Mouse (Mus musculus) right cerebral cortex, adult 18-20 months (tissue): ENCODE results near the gene Pgm5.

Source experiments
- DNase-seq: peaks from one replicate; pipeline ENCODE4 v3.0.0; 2022; ENCODE audit warnings: mixed read lengths

The Pgm5 gene

DNA sequence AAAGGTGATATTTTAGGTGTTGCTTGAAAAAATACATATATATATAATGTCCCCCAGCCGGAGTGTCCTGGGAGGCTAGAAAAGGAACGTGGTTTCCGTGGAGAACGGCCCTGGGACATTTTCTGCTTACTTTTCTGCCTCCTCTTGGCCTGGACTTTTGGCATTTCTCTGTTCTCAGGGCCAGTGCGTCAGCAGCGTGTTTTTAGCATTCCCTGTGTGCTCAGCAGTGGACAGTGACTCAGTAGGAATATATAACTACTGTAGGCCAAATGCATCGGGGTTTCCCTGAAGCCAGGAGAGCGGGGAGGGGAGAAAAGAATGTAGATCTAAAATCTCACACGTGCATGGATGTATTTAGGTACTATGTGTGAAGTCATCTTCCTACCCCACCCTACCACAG lies 3.8 kb upstream of the Pgm5 start:
- DNase-seq = no peak

DNA sequence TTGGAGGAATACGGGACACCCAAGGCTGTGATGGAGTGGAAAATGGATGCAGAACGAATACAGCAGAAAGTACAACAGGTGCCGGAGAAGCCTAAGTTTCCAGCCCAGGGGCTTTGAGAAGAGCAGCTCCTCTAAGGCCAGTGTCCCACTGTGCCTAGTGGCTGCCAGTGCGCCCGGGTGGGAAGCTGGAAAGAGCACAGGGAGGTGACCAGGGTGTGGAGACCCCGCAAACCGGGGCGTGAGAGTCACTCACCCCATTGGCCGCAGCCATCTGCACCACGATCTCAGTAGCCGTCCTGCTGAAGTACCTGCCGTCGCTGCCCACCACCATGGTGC lies 411 bp downstream of the Pgm5 start:
- no peak for DNase-seq

DNA sequence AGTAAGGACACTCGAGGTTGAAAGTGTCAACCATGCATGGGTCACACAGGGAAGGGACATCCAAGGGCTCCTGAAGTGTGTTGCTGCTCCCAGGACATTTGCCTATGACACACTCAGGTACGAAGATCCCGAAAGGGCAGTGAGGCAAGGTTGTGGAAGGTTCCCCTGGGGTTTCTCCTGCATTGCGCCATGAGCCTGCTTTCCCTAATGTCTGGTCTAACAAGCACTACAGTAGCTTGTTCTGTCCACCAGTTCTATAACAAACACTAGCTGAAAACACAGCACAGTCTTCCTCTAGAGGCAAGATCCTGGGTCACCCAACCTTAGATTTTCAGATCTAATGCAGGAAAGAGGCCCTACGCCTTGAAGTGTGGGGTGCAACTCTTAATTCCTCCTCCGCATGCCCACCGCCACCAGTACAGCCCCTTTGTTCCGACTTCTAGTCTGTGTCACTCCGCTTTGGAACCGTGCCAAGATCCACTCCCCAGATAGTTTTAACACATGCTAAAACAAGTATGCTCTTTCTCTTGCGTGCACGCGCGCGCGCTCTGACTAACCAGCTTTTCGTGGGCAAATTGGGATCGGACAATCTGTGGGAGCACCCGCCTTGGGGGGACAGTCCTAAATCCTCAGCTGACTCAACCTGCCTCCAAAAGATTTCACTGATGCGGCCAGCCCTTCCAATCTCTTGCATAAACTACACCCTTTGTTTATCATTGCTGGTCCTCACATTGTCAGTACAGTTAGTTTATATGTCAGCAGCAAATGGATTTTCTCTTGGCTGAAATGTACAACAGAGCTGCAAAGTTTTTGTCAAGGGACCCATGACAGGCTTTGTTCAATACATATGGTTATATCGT lies 10.0 kb downstream of the Pgm5 start:
- DNase-seq = no peak

DNA sequence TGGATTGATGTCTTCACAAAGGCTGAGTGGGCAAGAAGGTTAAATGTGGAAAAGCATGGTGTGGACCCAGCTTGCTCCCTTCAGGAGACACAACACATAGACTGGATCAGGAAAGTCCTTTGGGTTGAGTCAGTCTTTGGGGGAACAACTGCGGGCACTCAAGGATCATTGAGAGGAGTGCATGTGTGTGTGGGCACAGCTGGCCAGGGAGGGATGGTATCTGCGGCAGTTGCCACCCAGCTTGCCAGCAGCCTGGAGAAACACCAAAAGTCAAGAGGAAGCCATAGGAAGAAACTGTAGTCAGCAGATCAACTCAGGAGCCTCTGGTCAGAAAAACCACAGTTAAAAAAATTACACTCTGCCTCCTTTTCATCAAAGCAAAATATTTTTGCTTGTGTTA lies 12.8 kb downstream of the Pgm5 start:
- no peak for DNase-seq

DNA sequence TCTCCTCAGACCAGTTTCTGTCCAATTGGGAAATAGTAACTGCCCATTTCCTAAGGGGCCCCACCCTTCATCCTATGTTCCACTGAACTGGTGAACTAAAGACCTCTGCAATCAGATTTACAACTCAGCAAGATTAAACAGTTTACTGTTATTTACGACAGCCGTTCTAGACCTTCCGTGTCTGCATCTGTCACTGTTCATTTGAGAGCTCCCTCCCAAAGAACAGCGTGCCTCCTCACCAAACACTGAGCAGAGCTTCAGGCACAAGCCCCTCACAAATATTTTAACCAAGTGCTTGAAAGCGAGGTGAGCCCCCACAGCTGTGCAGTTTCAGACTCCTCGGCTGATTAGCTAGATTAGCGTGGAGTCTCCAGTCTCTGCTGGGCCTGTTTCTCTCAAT lies 13.3 kb downstream of the Pgm5 start:
- no peak for DNase-seq

DNA sequence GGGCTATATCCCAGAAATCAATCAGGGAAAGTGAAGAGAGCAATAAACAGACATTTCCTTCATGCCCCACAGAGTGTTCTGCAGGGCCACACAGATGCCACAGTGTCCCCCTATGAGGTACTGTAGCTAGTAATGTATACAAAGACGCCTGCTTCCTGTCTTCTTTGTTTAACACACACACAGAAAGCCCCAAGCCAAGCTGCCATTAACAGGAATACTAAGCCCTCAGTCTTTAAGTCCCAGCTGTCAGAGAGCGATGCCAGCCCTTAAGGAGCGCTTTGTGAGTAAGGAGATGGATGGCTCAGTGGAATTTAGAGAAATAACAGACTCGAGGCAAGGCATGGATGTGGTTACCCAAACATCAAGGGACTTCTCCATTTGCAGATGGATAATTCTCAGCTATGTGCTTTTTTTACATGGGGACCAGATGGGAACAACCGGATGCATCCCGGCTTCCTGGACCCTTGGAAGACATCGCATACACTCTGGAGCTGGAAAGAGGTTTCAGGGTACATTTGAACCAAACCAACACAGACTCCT lies 16.6 kb downstream of the Pgm5 start:
- DNase-seq = no peak

DNA sequence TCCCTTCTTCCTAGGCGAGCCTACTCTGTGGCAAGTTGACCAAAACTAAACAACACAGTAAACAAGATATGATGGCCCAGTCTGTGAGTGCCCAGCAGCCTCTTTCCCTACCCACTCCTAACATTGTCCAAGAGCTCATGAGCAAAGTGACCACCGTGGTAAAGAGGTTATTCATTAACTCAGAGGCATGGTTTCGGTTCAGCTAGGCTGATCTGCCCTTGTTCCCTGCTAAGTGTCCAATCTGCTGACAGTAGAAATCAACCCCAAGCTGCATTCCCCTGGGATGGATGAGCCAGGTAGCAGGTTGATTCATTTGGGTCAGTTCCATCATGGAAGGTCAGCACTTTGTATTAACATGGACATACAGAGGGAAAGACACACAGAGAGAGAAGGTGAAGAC lies 19.6 kb downstream of the Pgm5 start:
- DNase-seq = no peak

DNA sequence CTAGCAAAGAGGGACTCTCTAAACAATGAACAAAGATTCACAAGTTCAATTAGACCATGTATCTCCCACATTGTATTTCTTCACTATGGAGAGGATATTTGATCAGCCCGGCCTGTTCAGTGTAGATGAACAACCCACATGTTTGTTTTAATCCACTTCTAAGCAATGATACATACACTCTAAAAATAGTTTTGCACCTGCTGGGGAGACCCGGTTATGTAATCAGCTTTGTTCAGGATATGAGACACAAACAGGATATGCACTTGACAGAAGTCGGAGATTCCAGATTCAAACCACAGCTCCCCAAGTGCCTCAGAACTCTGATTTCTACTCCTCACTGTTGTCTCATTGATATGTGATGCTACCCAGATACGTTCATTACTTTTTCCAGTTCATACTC lies 37.1 kb downstream of the Pgm5 start:
- DNase-seq = no peak

DNA sequence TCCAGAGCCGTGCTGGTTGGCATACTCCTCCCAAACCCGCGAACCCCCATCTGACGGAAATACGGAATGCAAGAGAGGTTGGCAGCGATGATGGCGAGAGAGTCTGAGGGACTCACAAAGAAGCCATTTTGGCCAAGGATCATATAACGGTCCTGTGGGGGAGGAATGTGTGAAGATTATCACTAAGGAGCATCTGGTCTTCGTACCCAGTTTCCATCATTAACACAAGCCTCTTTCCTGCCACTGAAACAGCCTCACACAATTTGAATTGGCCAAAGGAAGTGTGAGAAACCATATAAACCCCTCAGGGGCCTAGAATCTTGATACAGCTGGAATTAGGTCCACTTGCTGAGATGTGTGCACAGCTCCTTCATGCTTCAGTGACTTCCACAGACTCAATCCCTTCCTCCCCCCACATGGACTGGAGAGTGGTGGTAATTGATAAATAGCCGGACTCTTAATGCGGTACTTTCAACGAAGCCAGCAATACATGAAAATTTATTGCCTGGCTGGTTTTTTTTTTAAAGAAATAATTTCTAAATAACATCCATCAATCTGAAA lies 45.9 kb downstream of the Pgm5 start:
- DNase-seq = no peak

DNA sequence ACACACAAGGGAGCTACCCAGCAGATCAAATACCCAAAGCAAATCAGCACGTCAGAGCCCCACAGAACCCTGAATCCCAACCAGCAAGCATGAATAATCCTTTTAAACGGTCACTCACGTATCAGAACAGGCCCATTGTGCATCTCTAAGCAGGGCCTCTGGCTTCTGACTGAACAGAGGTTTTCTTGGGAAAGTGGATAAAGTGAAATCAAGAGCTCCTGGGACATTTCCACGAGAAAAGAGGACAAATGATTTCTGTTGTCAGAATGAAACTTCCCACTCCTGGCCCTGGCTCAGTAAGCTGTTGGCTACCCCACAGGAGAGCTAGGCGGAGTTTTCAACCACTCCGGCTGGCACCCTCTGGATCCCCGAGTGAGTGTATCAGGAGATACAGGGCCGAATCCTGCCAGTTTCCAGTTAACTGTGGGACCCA lies 48.8 kb downstream of the Pgm5 start:
- DNase-seq = no peak

DNA sequence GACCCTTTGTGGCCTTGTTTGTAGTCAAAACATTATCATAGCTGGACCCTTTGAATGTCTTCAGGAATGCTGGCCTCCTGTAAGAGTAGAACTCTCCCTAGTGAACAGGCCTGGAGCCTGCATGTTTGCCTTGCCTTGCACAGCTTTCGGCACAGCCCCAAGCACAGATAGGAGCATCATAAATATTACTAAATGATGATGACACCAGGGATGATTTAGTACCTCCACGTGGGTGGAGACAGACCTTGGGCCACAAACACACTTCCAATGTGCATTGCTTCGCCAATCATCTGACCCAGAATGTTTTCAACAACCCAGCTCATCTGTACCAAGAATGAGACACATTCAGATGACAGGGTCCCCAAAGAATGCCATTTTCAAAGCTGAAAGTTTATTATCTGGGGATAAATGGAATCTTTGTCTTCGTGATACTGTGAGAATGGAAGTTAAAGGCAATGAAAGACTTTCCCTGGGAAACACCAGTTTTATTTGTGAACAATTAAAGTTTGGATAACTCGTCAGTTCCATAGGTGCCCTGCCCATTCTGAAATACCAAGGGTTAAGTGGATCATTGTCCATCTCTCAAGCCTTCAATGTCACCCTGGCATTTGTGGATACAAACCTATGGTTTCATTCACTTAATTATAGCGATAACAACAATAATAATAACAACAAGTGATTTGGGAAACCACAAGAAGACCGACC lies 49.4 kb downstream of the Pgm5 start:
- DNase-seq = no peak

DNA sequence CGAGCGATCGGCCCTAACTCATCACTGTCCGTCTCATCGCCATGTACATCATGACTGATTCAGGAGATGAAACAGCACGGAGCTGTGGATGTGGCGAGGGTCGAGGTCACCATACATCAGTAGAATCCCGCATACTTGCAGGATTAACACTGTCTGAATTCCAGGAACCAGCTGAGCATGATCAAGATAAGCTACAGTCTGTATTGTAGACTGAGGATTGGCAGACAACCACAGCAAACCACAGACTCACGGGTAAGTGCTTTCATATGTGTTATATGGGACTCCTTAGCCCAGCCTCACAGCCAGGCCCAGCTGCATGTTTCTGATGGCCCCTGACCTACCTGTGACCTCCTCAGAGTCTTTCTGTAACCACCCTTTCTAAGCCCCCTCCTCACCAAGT lies 50.2 kb downstream of the Pgm5 start:
- no peak for DNase-seq

DNA sequence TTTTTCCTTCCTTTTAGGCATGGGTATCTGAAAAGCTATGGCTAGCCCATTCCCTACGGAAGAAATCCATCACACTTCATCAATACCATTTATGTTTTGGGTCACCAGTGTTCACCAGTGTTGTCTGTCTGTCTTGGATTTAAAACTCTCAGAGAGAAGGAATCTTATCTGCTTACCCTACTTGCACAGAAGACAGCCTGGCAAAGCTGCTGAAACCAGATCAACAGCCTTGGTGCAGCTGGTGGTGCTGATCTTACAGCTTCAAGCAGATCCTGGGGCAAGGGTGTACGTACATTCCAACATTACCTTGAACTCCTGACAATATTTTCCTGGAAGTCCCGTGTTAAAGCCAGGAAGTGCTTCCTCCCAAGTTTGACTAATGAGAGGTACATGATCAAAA lies 55.6 kb downstream of the Pgm5 start:
- DNase-seq = no peak

DNA sequence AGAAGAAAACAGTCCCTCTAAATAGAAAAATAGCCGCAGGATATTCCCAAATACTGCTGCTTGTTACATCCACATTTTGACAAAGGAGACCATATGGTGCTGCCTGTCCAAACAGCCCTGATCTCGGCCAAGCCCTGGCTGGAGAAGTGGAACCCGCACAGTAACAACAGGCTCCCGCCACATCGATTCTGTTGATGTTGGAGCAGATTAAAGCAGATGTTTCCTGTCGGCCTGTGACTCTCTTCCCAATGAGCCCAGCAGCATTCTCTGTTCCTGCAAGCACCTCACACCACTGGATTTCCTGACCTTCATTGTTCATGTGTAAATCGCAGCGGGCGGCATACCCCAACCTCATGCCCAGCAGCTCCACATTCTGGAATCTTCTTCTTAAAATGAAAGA lies 64.0 kb downstream of the Pgm5 start:
- no peak for DNase-seq

DNA sequence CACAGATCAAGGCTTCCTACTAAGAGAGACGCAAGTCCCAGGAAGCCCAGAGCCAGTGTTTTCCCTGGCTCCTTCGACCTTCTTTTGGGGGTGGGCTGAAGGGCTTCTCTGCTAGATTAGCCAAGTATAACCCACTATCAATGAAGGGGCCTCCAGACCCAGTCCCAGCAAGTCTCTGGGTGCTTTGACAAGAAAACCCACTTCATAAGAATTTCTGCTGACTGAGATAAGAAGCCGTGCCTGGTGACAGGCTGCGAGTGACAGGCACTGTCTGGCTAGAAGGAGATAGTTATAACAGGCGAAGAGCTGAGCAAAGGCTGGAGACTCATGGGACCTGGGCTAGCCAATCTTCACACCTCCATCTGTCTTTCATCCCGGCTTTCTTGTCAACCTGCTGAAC lies 67.3 kb downstream of the Pgm5 start:
- DNase-seq = no peak

DNA sequence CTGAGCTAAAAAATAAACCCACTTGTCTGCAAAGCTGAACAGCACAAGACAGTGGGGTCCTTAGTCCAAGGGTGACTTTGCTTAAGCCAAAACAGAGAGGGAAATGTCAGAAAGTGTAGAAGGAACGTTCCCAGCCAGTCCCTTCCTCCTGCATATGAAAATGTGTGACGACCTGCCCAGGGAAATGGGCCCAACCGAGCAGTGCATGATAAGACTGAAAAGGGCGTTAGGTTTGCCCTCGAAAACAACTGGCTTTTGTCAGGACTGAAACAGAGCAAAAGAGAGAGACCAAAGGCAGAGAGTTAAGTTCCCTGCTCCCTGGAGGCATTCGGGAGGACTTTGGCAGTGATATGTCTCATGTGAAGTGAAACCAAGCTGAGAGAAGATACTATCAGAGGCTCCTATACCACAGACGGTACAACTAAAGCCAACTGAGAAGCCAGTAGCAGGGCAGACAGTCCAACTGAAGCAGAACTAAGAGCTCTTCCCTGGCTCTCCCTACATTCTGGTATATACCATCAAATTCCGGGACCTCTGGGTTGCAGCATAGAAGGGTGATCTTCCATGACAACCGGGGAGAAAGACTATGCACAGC lies 68.0 kb downstream of the Pgm5 start:
- no peak for DNase-seq

DNA sequence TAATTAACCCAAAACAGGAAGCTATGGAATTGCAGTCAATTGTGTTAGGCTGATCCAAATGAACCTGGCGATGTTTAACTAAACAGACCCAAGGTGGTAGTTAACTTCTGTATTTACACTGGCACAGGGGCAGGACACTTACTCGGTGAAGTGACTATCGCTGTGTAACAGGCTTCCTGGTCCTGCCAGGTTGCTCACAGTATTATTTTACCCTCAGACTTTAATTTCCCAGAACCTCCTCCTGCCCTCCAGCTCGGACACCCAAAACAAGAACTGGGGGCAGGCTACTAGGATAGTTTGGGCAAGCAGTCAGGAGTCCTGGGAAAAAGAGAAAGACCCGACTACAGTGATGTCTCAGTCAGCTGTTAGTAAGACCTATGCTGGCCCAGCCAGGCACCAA lies 68.8 kb downstream of the Pgm5 start:
- no peak for DNase-seq

DNA sequence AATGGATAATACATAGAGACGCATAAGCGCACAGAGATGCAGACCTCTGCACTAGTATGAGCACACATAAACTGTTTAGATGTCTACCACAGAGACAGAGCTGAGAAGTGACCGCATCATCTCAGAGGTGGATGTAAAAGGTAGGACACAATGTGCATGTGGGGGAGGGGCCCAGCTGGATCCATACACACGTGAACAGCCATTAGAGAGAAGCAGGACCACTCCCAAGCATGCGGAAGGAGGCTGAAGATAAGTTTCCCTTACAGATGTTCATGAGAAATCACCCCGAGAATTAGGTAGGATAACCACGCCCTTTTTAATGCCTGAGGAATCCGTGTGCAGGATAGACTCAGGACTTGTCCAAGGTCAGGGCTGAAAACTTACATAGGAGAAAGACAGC lies 75.8 kb downstream of the Pgm5 start:
- DNase-seq = no peak

DNA sequence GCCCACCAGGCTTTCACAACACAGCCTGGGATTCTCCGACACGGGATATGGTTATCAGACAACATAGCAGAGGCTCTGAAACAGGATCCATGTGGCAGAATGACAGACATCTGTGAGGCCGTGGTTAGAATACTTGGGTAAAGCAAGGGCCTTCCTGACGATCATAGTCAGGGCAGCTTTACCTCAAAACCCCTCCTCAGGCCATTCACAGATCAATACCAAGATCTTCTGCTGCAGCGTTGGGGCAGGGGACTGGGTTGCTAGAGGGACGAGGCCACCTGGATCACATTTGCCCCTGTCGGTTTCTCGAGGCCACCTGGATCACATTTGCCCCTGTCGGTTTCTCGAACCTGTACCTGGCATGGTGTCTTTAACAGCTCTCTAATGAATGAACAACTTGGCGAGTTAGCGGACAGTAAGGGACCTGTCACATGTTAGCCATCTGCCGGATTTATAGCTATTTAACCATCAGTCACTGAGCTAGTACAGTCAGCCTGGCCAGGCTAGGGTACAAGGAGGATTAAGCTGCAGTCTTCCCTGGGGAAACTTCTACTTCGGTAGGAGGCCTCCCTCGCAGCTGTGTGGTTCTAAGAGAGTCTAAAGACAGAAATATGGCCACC lies 76.5 kb downstream of the Pgm5 start:
- DNase-seq = no peak

DNA sequence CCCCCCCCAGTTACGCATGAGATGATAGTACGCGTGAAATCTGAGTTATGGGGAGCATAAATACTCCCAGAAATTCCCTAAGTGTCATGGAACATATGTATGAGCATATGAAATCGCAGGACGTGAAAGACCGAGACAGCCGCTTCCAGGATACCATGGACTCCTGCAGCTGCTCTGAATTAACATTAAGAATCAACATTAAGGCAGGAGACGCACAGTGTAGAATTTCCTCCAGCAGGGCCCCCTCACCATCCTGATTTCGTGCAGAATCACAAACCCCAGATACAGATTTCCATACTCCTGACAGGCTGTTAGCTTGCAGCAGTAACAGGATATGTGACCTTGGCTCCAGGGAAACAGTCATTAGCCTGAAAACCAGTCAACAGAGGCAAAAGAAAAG lies 77.9 kb downstream of the Pgm5 start:
- DNase-seq = no peak

DNA sequence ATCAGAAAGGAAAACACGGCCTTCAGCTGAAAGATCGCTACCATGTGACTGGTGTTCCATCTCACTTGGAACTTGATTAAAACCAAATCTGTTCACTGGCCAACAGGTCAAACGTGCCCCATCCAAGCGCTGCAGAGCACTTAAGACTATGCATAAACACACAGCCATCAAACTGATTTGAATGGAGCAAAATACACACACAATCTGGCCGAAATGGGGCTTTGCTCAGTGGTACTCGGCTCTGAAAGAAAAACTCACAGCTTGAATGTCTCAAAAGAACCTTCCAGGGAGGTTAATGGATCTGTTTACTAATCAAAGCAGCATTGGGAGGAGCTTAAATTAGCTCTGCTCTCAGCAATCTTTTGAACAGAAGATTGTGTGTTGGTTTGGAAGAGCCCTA lies 81.7 kb downstream of the Pgm5 start:
- no peak for DNase-seq

DNA sequence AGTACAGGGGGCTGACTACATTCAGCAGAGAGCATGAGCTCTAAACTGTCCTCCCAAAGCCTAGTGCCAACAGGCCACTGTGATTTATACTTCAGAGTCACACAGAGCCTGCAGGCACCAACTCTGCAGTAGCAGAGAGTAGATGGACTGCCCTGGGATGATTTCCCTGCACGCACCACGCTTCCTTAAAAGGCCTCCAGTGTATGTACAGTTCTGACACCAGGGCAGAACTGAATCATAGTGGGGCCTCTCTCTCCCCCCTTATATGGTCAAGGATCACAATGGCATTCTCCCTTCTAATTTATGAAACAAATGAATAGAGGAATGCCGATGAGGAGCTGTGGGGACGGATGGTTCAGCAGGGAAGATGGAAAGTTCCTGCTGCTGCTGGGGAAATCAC lies 91.3 kb downstream of the Pgm5 start:
- DNase-seq = no peak

DNA sequence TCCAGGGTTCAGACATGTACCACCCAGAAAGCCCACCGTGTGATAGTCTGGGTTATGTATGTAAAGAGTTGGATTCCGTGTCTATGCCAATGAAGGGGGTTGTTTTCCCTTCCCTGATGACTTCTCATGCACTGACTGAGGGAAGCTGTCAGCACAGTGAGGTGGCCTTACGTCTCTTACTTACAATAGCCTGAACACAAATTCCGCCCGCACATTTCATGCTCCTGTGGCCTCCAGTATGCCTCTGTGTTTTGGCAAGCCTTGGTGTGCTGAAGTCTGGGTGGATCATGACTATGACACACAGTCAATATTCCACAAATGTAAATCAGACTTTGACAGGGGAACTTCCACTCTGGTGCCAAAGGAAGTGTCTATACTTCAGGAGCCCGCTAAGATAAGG lies 94.3 kb downstream of the Pgm5 start:
- DNase-seq = no peak
